Comparison of ENCODE assay signal across 8 mouse cellular contexts in genomic region chr19:6921647-6922567, GRCm38 (mm10). TPM values are rescaled to one million over a fixed set of nuclear protein-coding genes. Genes with fewer than 3 reads are reported as not detected.
DNase-seq lines count a peak whose midpoint lies in the region; ATAC-seq lines count a peak whose summit lies in the region.

Gene Esrra, minus strand, starts transcription at chr19:6921813.

- H3K4me2 ChIP-seq in kidney, embryonic 15.5 days, result peak within 1 kb of the TSS; percentile 93

- peak; percentile 93 for ATAC-seq in erythroblast, adult 5-6 weeks (replicated peaks; ENCODE audit: low FRiP score, poor library complexity, severe bottlenecking)
- peak; percentile 93 for ATAC-seq in kidney, embryonic 15.5 days (replicated peaks; ENCODE audit: low FRiP score)
- peak; percentile 89 for ATAC-seq in monocyte, adult 5-6 weeks (replicated peaks; ENCODE audit: insufficient number of reproducible peaks, low FRiP score, low TSS enrichment, poor library complexity, severe bottlenecking)

- peak within 1 kb of the TSS; percentile 75 for H3K9ac ChIP-seq in kidney, embryonic 15.5 days

- peaks cover 45% of the 10 kb centered on the region for H3K27me3 ChIP-seq in heart, embryonic 10.5 days (ENCODE audit: insufficient read depth, poor library complexity, severe bottlenecking)
- H3K27me3 ChIP-seq in kidney, embryonic 15.5 days, result peaks cover 44% of the 10 kb centered on the region

- H3K4me3 ChIP-seq in heart, embryonic 10.5 days, result peak within 1 kb of the TSS; percentile 86
- peak within 1 kb of the TSS; percentile 85 for H3K4me3 ChIP-seq in kidney, embryonic 15.5 days (replicated peaks)

- peaks cover 8% of the 10 kb centered on the region; the same call in 1 of the 2 replicates for H3K36me3 ChIP-seq in heart, embryonic 10.5 days
- peaks cover 6% of the 10 kb centered on the region; the same call in 1 of the 2 replicates for H3K36me3 ChIP-seq in kidney, embryonic 15.5 days

- DNase-seq in B cell, adult 2 months, result peak; percentile 100
- peak; percentile 100 for DNase-seq in brain, adult 2 months (ENCODE audit: low read depth, low spot score)
- DNase-seq in heart, embryonic 10.5 days (ENCODE audit: low spot score), result peak; percentile 100
- DNase-seq in liver, result peak; percentile 100
- peak; percentile 100 for DNase-seq in spleen, postnatal 4 days (ENCODE audit: low spot score in 2 of 2)

- no peaks in the 10 kb centered on the region for H3K9me3 ChIP-seq in heart, embryonic 10.5 days
- no peaks in the 10 kb centered on the region for H3K9me3 ChIP-seq in kidney, embryonic 15.5 days (replicated peaks)

- peaks cover 60% of the 10 kb centered on the region for H3K4me1 ChIP-seq in heart, embryonic 10.5 days
- H3K4me1 ChIP-seq in kidney, embryonic 15.5 days, result peaks cover 51% of the 10 kb centered on the region

- H3K27ac ChIP-seq in heart, embryonic 10.5 days, result peak within 1 kb of the TSS; percentile 96
- H3K27ac ChIP-seq in kidney, embryonic 15.5 days, result peak within 1 kb of the TSS; percentile 91

- WGBS in heart, embryonic 10.5 days, result under 1% methylated on average over 62 of the region's 66 CpGs
- under 1% methylated on average over 65 of the region's 66 CpGs for WGBS in kidney, embryonic 15.5 days

RNA-seq across cellular contexts. Expression of gene Esrra, which starts in this region (rescaled TPM):
- 3.1 and 5.2 TPM in 2 replicates for total RNA-seq in erythroblast, adult 5-6 weeks (2015; ENCODE audit: low replicate concordance)
- total RNA-seq in erythroblast, adult 5-6 weeks (2017; ENCODE audit: low replicate concordance), result 2.4 and 4.2 TPM in 2 replicates
- 23.1 and 29.4 TPM in 2 replicates for polyA plus RNA-seq in heart, embryonic 10.5 days (2016; fragmentation: Nextera tagmentation; extraction: Ambion mirVana)
- 14.8 and 15.3 TPM in 2 replicates for polyA plus RNA-seq in kidney, embryonic 15.5 days (2015; fragmentation: Nextera tagmentation; extraction: Ambion mirVana)
- 39.1 to 50.2 TPM (median 46.8 TPM) in 3 replicates for total RNA-seq in monocyte, adult 5-6 weeks (2017)

Comparison
In these comparisons a context has a peak if more than half of its experiments do, and no peak if none do; other contexts are left out.
1. Peak in every context shown above with its lines: DNase-seq, ATAC-seq, H3K4me3 ChIP-seq and H3K27ac ChIP-seq.